Mouse (Mus musculus): ENCODE measurements at regions not wholly inside any gene's neighbourhood (a gene's known extent, or its start where the extent isn't known, plus 50 kb on each side); places are given as distances from the start of the nearest gene placed in this dataset.
A peak's percentile ranks its signal among the peaks of the same experiment; 100 is the strongest.
"Not testable (repeated sequence)": the region's sequence is repeated elsewhere in the genome, so short reads cannot be mapped to it uniquely, and the experiment has no call there.

GRCm38 (mm10) chr9:11256848-11257247, 352.3 kb upstream of the Cntn5 start:
- Histone ChIP-seq H3K9ac (ENCODE audit: low read depth, low read length) (no peak overlapping the region), H3K36me3 (ENCODE audit: insufficient read depth, low read length) (no peaks in the 10 kb centered on the region), H3K27me3 (ENCODE audit: insufficient read depth, low read length) (no peaks in the 10 kb centered on the region), H3K27ac (no peak overlapping the region), H3K9me3 (replicated peaks; ENCODE audit: low read length) (no peaks in the 10 kb centered on the region), H3K4me3 (replicated peaks; ENCODE audit: low read depth, low read length) (no peak overlapping the region), H3K4me1 (replicated peaks; ENCODE audit: insufficient read depth, low read length) (no peaks in the 10 kb centered on the region), H3K4me2 (ENCODE audit: low read length) (no peak overlapping the region)
- WGBS: 71% methylated on average over 1 of the region's 1 CpGs
- DNase-seq (ENCODE audit: low spot score): no peak
- TF ChIP-seq CTCF (IDR thresholded peaks at IDR 0.05; ENCODE audit: low read depth): no peak
- no peak for ATAC-seq (replicated peaks; ENCODE audit: low FRiP score, low read depth)

DNA sequence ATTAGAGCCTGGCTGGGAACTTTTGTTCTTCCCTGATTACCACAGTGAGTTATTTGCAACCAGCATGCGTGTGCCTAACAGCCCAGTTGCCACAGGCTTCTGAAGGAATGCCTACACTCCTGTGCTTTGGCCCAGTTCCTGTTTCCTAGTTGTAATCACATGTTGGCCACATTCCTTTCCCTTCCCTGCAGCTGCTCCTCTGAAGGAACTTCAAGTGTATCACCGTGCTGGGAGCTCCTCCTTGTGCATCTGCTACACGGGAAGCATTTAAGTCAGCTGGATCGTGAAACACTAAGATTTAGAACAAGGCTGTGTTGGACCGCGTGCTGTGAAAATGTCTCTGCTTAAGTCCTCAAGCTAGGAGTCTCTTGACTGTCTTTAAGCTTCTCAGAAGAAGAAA, 302.3 kb upstream of the Cntn5 start:
- H3K27me3 ChIP-seq (ENCODE audit: insufficient read depth, low read length): no peaks in the 10 kb centered on the region
- H3K4me3 ChIP-seq (replicated peaks; ENCODE audit: low read depth, low read length): no peak overlapping the region
- H3K4me2 ChIP-seq (ENCODE audit: low read length): no peak overlapping the region
- TF ChIP-seq CTCF (IDR thresholded peaks at IDR 0.05; ENCODE audit: low read depth): no peak
- no peaks in the 10 kb centered on the region for H3K36me3 ChIP-seq (ENCODE audit: insufficient read depth, low read length)
- 71% methylated on average over 6 of the region's 6 CpGs for WGBS
- H3K9me3 ChIP-seq (replicated peaks; ENCODE audit: low read length): no peaks in the 10 kb centered on the region
- peak; percentile 1 for DNase-seq (ENCODE audit: low spot score)
- no peak for ATAC-seq (replicated peaks; ENCODE audit: low FRiP score, low read depth)
- no peak overlapping the region for H3K27ac ChIP-seq
- H3K9ac ChIP-seq (ENCODE audit: low read depth, low read length): no peak overlapping the region
- no peaks in the 10 kb centered on the region for H3K4me1 ChIP-seq (replicated peaks; ENCODE audit: insufficient read depth, low read length)

GRCm38 (mm10) chr9:11206267-11206666, 301.7 kb upstream of the Cntn5 start:
- no peak overlapping the region for H3K4me3 ChIP-seq (replicated peaks; ENCODE audit: low read depth, low read length)
- DNase-seq (ENCODE audit: low spot score): no peak
- no peak for TF ChIP-seq CTCF (IDR thresholded peaks at IDR 0.05; ENCODE audit: low read depth)
- H3K9me3 ChIP-seq (replicated peaks; ENCODE audit: low read length): no peaks in the 10 kb centered on the region
- no peaks in the 10 kb centered on the region for H3K36me3 ChIP-seq (ENCODE audit: insufficient read depth, low read length)
- H3K27me3 ChIP-seq (ENCODE audit: insufficient read depth, low read length): no peaks in the 10 kb centered on the region
- H3K4me1 ChIP-seq (replicated peaks; ENCODE audit: insufficient read depth, low read length): no peaks in the 10 kb centered on the region
- H3K4me2 ChIP-seq (ENCODE audit: low read length): no peak overlapping the region
- no peak overlapping the region for H3K9ac ChIP-seq (ENCODE audit: low read depth, low read length)
- H3K27ac ChIP-seq: no peak overlapping the region
- no peak for ATAC-seq (replicated peaks; ENCODE audit: low FRiP score, low read depth)

- TF ChIP-seq CTCF (IDR thresholded peaks at IDR 0.05; ENCODE audit: low read depth): no peak
- 78% methylated on average over 2 of the region's 2 CpGs for WGBS
- DNase-seq (ENCODE audit: low spot score) (no peak), ATAC-seq (replicated peaks; ENCODE audit: low FRiP score, low read depth) (no peak)
- Histone ChIP-seq H3K9me3 (replicated peaks; ENCODE audit: low read length) (no peaks in the 10 kb centered on the region), H3K36me3 (ENCODE audit: insufficient read depth, low read length) (no peaks in the 10 kb centered on the region), H3K4me1 (replicated peaks; ENCODE audit: insufficient read depth, low read length) (no peaks in the 10 kb centered on the region), H3K9ac (ENCODE audit: low read depth, low read length) (no peak overlapping the region), H3K27me3 (ENCODE audit: insufficient read depth, low read length) (no peaks in the 10 kb centered on the region), H3K4me2 (ENCODE audit: low read length) (no peak overlapping the region), H3K27ac (no peak overlapping the region), H3K4me3 (replicated peaks; ENCODE audit: low read depth, low read length) (no peak overlapping the region)
These were observed 287.6 kb upstream of the Cntn5 start for GRCm38 (mm10) chr9:11192183-11192582.

DNA sequence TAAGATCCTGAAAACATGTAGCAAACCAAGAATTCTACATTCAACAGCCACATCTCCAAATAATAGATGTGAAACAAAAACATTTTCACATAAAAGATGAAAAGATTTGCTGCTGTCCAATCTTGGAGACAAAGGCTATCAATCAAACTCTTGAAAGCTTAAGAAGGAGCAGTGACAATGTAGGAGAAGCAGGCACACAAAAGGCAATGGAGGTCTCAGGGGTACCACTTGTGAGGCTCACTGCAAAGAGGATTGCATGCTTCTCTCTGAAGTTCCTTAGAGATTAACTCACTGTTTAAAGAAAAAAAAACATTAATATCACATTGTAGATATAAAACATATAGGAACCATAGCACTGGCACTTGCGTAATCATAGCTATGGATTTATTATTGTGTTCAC, 241.2 kb upstream of the Cntn5 start:
- no peak for ATAC-seq (replicated peaks; ENCODE audit: low FRiP score, low read depth)
- Histone ChIP-seq H3K27me3 (ENCODE audit: insufficient read depth, low read length) (no peaks in the 10 kb centered on the region), H3K9ac (ENCODE audit: low read depth, low read length) (no peak overlapping the region), H3K9me3 (replicated peaks; ENCODE audit: low read length) (no peaks in the 10 kb centered on the region), H3K4me2 (ENCODE audit: low read length) (no peak overlapping the region), H3K27ac (no peak overlapping the region), H3K4me3 (replicated peaks; ENCODE audit: low read depth, low read length) (no peak overlapping the region), H3K36me3 (ENCODE audit: insufficient read depth, low read length) (no peaks in the 10 kb centered on the region), H3K4me1 (replicated peaks; ENCODE audit: insufficient read depth, low read length) (no peaks in the 10 kb centered on the region)
- no peak for TF ChIP-seq CTCF (IDR thresholded peaks at IDR 0.05; ENCODE audit: low read depth)
- no peak for DNase-seq (ENCODE audit: low spot score)
- WGBS: 96% methylated on average over 1 of the region's 1 CpGs

GRCm38 (mm10) chr9:11126833-11127232, 222.3 kb upstream of the Cntn5 start:
- TF ChIP-seq CTCF (IDR thresholded peaks at IDR 0.05; ENCODE audit: low read depth): no peak
- 75% methylated on average over 5 of the region's 5 CpGs for WGBS
- H3K36me3 ChIP-seq (ENCODE audit: insufficient read depth, low read length): no peaks in the 10 kb centered on the region

DNA sequence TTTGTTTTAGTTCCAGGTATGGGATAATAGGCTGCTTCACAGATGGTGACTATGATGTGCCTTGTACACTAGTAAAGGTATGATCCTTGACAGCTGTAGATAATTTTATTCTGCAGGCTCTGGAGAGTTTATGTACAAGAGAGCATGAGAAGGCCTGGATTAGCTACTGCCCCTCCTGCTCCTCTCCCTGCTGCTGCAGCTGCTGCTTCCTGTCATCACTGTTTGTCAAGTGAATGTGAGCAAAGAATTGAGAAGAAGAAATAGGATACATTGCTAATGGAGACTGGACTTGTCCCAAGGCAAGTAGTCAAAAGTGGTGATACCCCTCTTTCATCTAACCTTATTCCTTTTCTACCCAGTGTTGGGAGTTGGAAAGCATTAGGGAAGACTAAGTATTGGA, 214.6 kb upstream of the Cntn5 start:
- no peak for TF ChIP-seq CTCF (IDR thresholded peaks at IDR 0.05; ENCODE audit: low read depth)
- DNase-seq (ENCODE audit: low spot score): no peak
- Histone ChIP-seq H3K4me2 (ENCODE audit: low read length) (no peak overlapping the region), H3K9ac (ENCODE audit: low read depth, low read length) (no peak overlapping the region), H3K9me3 (replicated peaks; ENCODE audit: low read length) (no peaks in the 10 kb centered on the region), H3K4me1 (replicated peaks; ENCODE audit: insufficient read depth, low read length) (no peaks in the 10 kb centered on the region), H3K36me3 (ENCODE audit: insufficient read depth, low read length) (no peaks in the 10 kb centered on the region), H3K4me3 (replicated peaks; ENCODE audit: low read depth, low read length) (no peak overlapping the region), H3K27ac (no peak overlapping the region), H3K27me3 (ENCODE audit: insufficient read depth, low read length) (no peaks in the 10 kb centered on the region)
- ATAC-seq (replicated peaks; ENCODE audit: low FRiP score, low read depth): no peak

More at GRCm38 (mm10) chr9:11126833-11127232, 222.3 kb upstream of the Cntn5 start:
- Histone ChIP-seq H3K4me3 (replicated peaks; ENCODE audit: low read depth, low read length) (no peak overlapping the region), H3K9ac (ENCODE audit: low read depth, low read length) (no peak overlapping the region), H3K9me3 (replicated peaks; ENCODE audit: low read length) (no peaks in the 10 kb centered on the region), H3K27ac (no peak overlapping the region), H3K4me2 (ENCODE audit: low read length) (no peak overlapping the region), H3K27me3 (ENCODE audit: insufficient read depth, low read length) (no peaks in the 10 kb centered on the region), H3K4me1 (replicated peaks; ENCODE audit: insufficient read depth, low read length) (no peaks in the 10 kb centered on the region)
- DNase-seq (ENCODE audit: low spot score) (no peak), ATAC-seq (replicated peaks; ENCODE audit: low FRiP score, low read depth) (no peak)

GRCm38 (mm10) chr9:11107828-11108227, 203.3 kb upstream of the Cntn5 start:
- not testable (repeated sequence) for H3K9ac ChIP-seq (ENCODE audit: low read depth, low read length); H3K36me3 ChIP-seq (ENCODE audit: insufficient read depth, low read length); H3K4me3 ChIP-seq (replicated peaks; ENCODE audit: low read depth, low read length); H3K27ac ChIP-seq; DNase-seq (ENCODE audit: low spot score); H3K27me3 ChIP-seq (ENCODE audit: insufficient read depth, low read length); H3K4me2 ChIP-seq (ENCODE audit: low read length); ATAC-seq (replicated peaks; ENCODE audit: low FRiP score, low read depth); H3K9me3 ChIP-seq (replicated peaks; ENCODE audit: low read length); H3K4me1 ChIP-seq (replicated peaks; ENCODE audit: insufficient read depth, low read length)
- WGBS: 88% methylated on average over 3 of the region's 3 CpGs

DNA sequence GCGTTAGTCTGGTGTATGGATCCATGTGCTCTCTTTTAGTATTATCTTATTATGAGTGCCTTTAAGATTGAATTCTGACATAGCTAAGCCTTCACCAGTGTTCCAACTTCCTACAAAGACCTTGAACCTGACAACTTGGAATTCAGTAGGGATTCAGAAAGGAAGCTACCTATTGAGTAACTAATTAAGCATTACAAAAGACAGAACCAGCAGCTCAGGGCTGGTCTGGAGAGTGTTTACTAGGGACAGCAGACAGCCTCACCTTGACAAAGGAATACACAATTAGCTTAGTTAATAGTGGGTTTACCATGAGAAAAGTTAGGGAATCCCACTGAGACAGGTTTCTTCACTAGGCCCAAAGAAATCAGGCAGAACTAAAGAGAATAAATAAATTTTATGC, 202.6 kb upstream of the Cntn5 start:
- H3K4me3 ChIP-seq (replicated peaks; ENCODE audit: low read depth, low read length); H3K9me3 ChIP-seq (replicated peaks; ENCODE audit: low read length); H3K4me2 ChIP-seq (ENCODE audit: low read length); H3K27ac ChIP-seq; H3K36me3 ChIP-seq (ENCODE audit: insufficient read depth, low read length); H3K9ac ChIP-seq (ENCODE audit: low read depth, low read length); ATAC-seq (replicated peaks; ENCODE audit: low FRiP score, low read depth); H3K4me1 ChIP-seq (replicated peaks; ENCODE audit: insufficient read depth, low read length); DNase-seq (ENCODE audit: low spot score); H3K27me3 ChIP-seq (ENCODE audit: insufficient read depth, low read length): not testable (repeated sequence)
- WGBS: 95% methylated on average over 1 of the region's 1 CpGs

Data from kidney, postnatal 0 days (tissue).